Mouse (Mus musculus) olfactory bulb, adult 2 months (tissue): Measurements from ENCODE around the gene Itga2b. TPM values are rescaled to one million over a fixed set of nuclear protein-coding genes. Genes with fewer than 3 reads are reported as not detected.

Experiments
- H3K27ac ChIP-seq: fragments of 200-500 bp; 2 replicates; pipeline ENCODE4 v1.5.1; 2012; ENCODE audit warnings: low read depth, low read length; ENCODE audit not compliant: insufficient read depth
- H3K4me1 ChIP-seq: fragments of 200-500 bp; 2 replicates; pipeline ENCODE4 v1.6.1; 2012; ENCODE audit warnings: low read length; ENCODE audit not compliant: control insufficient read depth, insufficient read depth
- H3K4me3 ChIP-seq: fragments of 200-500 bp; 2 replicates; pipeline ENCODE4 v1.5.1; 2012; ENCODE audit warnings: mild to moderate bottlenecking, low read depth, low read length, moderate library complexity; ENCODE audit not compliant: insufficient read depth
- CTCF ChIP-seq: fragments of 200-500 bp; IDR thresholded peaks from 2 replicates; pipeline ENCODE4 v1.5.1; 2012; ENCODE audit warnings: low read depth, mild to moderate bottlenecking, low read length, moderate library complexity; ENCODE audit not compliant: insufficient read depth
- POLR2A ChIP-seq: fragments of 200-500 bp; IDR thresholded peaks from 2 replicates; pipeline ENCODE4 v1.6.1; 2012; ENCODE audit warnings: mild to moderate bottlenecking, low read depth, low read length, moderate library complexity; ENCODE audit not compliant: insufficient read depth
- WGBS: fragments of 180-500 bp; shearing (Covaris S2); methylation state at CpG from one replicate; pipeline ENCODE4 v1.1.7; 2018; 5-methylcytosine and 5-hydroxymethylcytosine counted together
- polyA plus RNA-seq: library from polyadenylated mRNA; stranded (reverse); fragments of >200 nt; gene quantifications from 2 replicates; pipeline ENCODE4 v1.2.4, GENCODE M21; 2012; ENCODE audit warnings: low replicate concordance; ENCODE audit not compliant: missing spikeins, insufficient read depth, insufficient read length

Itga2b gene
- polyA plus RNA-seq, 1 experiment = not detected

DNA sequence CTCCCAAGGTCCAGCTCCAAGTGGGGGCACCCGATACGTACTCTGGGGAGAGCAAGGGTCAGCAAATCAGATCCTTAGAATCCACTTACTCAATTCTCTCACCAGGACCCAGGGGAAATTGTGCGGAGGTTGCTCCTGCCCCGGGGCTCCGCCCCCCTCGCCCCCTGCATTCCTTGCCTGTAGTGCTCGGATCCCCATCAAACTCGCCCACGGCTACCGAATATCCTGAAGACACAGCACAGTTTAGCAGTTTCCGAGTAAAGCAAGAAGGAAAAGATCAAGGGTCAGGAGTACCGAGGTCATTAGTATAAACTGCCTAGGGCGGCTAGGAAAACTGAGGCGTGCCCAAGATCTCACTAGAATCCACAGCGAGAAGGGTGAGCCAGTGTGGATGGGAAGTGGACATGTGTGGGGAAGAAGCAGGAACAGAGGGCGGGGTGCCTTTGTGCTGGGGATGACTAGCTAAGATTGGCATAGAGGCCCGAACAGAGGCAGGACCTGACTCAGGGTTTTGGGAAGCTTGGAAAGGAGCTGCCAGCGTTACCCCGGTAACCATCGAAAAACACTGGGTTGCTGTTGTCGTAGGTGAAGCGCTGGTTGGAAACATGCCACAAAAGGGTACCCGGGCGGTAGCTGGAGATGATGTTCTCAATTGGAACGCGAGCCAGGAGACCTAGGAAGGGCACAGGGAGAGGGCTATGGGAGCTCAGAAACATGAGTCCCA lies 4.0 kb downstream of the Itga2b start:
- Histone ChIP-seq H3K27ac (peak overlapping the region; percentile 78), H3K4me1 (peaks cover 26% of the 10 kb centered on the region), H3K4me3 (no peak overlapping the region)
- TF ChIP-seq POLR2A (no peak), CTCF (no peak)
- 13% methylated on average over 26 of the region's 26 CpGs for WGBS

DNA sequence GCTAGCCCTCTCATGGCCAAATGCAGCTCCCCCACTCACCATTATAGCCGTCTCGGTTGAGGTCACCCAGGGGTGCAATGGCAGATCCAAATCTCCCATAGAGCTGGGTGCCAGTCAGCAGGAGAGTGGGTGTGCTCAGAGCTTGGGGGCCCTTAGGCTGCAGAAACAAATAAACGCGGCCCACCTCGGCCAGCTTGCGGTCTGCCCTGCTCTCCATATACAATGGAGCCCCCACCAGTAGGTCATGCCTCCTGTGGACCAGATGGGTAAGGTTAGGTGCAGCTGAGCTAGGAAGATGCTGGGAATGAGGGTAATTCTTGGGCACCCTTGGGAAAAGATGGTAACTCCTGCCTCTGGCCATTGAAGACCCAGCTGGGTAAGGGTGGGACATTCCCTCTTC lies 5.0 kb downstream of the Itga2b start:
- H3K27ac ChIP-seq = no peak overlapping the region
- 95% methylated on average over 6 of the region's 6 CpGs for WGBS
- peaks cover 26% of the 10 kb centered on the region for H3K4me1 ChIP-seq
- TF ChIP-seq POLR2A (no peak), CTCF (no peak)
- no peak overlapping the region for H3K4me3 ChIP-seq

DNA sequence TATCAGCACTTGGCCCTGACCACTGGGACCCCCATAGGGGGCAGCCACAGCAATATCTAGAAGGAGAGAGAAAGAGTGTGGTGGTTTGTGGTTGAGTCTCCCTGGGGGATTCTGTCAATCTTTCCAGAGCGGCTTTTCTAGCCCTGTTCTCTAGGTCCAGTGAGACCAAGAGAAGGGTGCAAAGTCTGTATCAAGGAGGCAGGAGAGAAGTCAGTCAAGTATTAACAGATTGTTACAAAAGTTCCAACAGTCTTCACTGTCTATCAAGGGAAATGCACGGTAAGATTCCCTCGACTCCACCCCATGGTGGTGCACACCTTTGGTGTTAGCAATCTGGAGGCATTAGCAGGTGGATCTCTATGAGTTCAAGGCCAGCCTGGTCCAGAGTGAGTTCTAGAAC lies 8.2 kb downstream of the Itga2b start:
- Histone ChIP-seq H3K27ac (no peak overlapping the region), H3K4me3 (no peak overlapping the region), H3K4me1 (peaks cover 16% of the 10 kb centered on the region)
- TF ChIP-seq POLR2A (no peak), CTCF (no peak)
- WGBS = 90% methylated on average over 3 of the region's 3 CpGs

DNA sequence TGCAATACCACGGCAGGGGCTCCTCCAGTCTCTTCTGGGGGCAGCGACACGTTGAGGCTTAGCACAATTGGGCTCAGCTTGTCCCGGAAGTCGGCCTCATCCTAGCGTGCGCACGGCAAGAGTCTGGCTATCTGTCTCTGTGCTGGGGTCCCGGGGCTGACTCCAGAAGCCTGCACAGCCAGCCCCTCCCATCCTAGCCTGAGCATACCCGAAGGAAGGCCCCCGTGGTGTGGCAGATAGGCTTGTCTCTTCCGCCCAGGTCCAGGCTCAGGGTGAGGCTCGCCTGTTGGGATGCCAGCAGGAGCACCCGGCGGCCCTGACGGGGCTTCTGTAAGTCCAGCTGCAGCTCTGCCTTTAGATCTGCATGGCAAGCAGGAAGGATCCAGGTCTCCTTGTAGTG lies 9.4 kb downstream of the Itga2b start:
- no peak for TF ChIP-seq CTCF
- no peak for TF ChIP-seq POLR2A
- Histone ChIP-seq H3K4me1 (peaks cover 12% of the 10 kb centered on the region), H3K4me3 (no peak overlapping the region), H3K27ac (no peak overlapping the region)
- WGBS = 72% methylated on average over 16 of the region's 16 CpGs

DNA sequence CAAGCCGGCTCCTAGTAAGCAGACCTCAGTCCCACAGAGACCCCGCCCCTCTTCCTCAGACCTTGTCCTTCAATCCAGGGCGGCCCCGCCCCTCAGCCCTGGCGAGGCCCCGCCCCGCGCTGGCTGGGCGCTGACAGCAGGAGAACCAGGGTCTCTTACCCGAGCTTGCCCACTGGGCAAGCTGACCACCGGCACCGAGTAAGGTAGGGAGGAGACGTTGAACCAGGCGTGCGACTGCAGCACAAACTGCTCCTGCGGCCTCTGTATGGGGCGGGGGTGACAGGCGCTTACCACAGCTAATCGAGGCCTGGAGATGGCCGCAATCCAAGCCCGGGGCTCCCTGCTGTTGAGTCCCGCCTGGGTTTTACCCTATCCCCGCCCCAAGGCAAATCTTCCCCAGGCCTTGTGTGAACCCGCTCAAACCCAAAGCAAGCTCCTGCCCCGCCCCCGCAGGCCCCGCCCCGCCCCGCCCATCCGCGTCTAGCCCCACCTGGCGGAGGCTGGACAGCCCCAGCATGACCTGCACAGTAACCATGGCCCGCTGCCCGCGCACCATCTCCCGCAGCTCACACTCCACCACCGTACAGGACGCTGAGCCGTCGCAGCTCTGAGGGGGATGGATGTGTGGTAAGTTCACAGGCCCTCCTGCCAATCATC lies 14.1 kb downstream of the Itga2b start:
- H3K27ac ChIP-seq = no peak overlapping the region
- 3% methylated on average over 40 of the region's 40 CpGs for WGBS
- peaks cover 12% of the 10 kb centered on the region for H3K4me1 ChIP-seq

DNA sequence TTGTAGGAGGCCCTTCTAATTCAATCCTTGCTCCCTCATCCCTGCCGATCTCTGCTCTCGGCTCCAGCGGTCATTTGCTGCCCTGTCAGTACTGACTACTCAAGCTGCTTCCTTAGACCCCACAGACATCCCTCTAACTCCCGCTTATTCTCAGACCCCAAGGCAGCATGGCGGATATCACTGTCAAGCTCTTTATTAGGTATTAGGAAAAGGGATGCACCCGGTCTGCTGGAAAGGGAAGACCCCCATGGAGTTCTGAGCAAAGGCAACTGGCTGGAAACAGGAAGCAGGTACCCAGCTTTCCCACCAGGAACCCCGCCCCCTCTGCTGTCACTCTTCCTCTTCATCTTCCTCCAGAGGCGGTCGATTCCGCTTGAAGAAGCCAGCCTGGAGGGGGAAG lies 16.8 kb downstream of the Itga2b start:
- WGBS = 50% methylated on average over 10 of the region's 10 CpGs
- Histone ChIP-seq H3K4me1 (peaks cover 23% of the 10 kb centered on the region), H3K4me3 (no peak overlapping the region), H3K27ac (no peak overlapping the region)
- TF ChIP-seq CTCF (no peak), POLR2A (no peak)

More for the DNA sequence above, 14.1 kb downstream of the Itga2b start:
- peak overlapping the region; percentile 50 for H3K4me3 ChIP-seq
- TF ChIP-seq CTCF (no peak; the same call in 1 of the 2 replicates), POLR2A (0 out of 2 replicates have a peak, but pooled peaks have one; percentile 15)

DNA sequence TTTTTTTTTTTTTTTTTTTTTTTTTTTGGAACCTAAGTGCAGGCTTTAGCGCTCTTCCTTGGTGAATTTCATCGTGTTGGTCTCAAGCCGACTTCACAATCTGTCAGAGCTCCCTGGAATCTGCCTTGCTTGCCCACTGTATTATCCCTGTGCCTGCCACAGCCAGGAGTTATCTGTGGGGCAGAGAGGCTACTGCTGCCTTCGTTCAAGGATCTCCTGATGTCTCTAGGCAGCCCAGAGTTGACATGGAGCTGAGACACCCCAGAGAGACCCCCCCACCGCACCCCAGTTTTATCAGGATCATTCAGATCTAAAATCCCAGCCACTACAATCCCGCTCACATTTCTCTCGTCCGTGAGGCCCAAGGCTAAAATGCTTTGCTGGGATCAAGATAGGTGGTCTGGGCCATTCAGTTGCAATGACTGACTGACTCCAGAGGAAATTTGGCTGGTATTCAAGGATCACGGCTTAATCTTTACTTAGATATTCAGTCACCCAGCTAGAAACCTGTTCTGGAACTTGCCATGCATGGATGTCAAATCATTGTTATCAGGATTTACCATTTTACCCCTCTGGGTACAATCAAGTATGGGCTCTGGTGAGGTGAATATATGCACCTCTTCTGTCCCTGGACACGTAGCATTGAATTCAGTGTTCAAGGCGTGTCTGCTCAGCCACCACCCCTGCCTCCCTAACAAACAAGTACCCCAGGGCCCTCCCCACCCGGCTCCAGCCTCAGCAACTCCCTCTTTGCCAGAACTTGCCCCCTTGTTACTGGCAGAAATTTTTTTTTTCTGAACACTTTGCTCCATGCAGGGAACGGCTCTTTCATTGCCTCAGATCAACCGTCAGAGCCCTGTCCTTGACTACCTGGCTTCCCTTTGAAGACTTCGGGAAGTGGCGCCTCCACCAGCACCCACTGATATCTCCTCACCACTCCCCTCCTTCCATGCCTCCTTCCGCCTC lies 20.6 kb downstream of the Itga2b start:
- 62% methylated on average over 17 of the region's 17 CpGs for WGBS
- H3K4me3 ChIP-seq = no peak overlapping the region
- TF ChIP-seq CTCF = no peak
- no peak for TF ChIP-seq POLR2A
- peaks cover 36% of the 10 kb centered on the region for H3K4me1 ChIP-seq
- no peak overlapping the region for H3K27ac ChIP-seq

DNA sequence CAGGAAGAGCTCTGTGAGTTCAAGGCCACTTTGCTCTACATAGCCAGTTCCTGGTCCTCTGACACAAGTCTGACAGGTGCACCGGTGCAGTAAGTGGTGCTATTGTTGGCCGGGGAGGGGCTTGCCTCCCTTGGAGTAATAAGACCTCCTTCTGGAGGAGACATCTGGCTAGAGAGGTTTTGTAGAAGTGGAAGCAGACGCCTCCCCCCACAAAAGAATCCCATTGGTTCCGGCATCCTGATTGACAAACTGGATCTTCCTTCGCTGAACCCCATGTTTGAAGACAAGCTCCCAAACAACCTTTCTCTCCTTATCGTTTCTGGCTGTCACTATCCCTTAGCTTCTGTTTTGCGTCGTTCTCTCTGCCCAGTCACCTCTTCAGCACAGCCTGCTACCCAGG lies 21.6 kb downstream of the Itga2b start:
- WGBS = 11% methylated on average over 8 of the region's 8 CpGs
- Histone ChIP-seq H3K27ac (no peak overlapping the region), H3K4me3 (no peak overlapping the region), H3K4me1 (peaks cover 43% of the 10 kb centered on the region)
- no peak for TF ChIP-seq POLR2A
- TF ChIP-seq CTCF = no peak

DNA sequence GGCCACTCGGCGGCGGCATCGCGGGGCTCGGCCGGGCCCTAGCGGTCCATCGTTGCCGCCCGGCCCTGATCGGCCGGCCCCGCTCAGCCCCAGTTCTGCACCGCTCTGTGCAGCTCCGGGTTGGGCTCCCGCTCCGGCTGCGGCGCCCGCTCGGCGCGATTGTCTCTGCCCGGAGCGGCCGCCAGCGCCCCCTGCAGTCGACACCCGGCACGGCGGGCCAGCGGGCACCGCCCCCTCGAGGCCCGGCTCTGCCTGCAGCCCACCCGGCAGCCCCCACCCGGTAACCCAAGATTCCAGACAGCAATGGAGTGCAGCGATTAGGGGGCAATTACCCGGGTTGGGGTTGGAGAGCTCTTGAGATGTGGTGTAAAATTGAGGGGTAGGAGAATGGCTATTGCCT lies 22.4 kb downstream of the Itga2b start, which contains the start of gene Fam171a2:
Fam171a2 (minus strand) TSS at position 186 of the 400 bp plus-strand sequence.
- under 1% methylated on average over 37 of the region's 40 CpGs for WGBS
- TF ChIP-seq CTCF (peak; percentile 96), POLR2A (peak; percentile 86)
- peak within 1 kb of the TSS; percentile 94 for H3K4me3 ChIP-seq

More for the DNA sequence above, 22.4 kb downstream of the Itga2b start, which contains the start of gene Fam171a2:
- H3K27ac ChIP-seq = peak within 1 kb of the TSS; percentile 89
- peaks cover 43% of the 10 kb centered on the region for H3K4me1 ChIP-seq
